Mouse (Mus musculus) G1E-ER4 (cell line): ENCODE results near the gene Nbr1. TPM values are rescaled to one million over a fixed set of nuclear protein-coding genes. Genes with fewer than 3 reads are reported as not detected.

Experiments used
- GATA1 ChIP-seq: IDR thresholded peaks from one replicate; pipeline ENCODE4 v1.8.0; 2012; ENCODE audit warnings: low read length, inconsistent platforms
- polyA plus RNA-seq: library from polyadenylated mRNA; stranded (reverse); fragments of >175 nt; gene quantifications from 2 replicates; pipeline ENCODE4 v1.2.3, GENCODE M21; 2012

The Nbr1 gene
- polyA plus RNA-seq, 1 experiment: 105 TPM

DNA sequence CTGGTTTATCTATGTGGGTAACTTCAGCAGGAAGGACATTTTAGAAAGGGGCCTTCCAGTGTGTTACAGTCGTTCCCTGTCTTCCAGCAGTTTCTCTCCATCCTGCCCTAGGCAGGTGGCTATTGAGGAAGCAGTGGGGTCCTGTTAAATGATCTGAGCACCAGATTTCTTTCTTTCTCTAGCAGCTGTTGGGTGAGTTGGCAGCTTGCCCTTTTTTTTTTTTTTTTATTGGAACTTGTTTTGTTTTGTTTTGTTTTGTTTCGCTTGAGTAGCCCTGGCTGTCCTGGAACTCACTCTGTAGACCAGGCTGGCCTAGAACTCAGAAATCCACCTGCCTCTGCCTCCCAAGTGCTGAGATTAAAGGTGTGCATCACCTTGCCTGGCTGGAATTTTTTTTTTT, 5.0 kb downstream of the Nbr1 start:
- no peak for TF ChIP-seq GATA1

DNA sequence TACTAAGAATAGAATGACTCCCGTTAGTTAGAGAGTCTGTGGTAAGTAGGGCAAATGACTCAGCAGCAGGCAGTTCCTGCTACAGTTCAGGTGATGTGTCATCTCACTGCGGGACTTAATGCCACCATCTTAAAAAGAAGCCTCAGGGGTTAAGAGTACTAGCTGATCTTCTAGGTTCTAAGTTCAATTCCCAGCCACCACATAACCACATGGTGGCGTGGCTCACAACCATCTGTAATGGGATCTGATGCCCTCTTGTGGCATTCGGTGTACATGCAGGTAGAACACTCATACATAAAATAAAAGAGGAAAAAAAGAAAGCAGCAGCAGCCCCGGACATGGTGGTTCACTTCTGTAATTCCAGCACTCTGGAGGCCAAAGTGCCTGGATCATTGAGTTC, 10.4 kb downstream of the Nbr1 start:
- TF ChIP-seq GATA1: no peak

DNA sequence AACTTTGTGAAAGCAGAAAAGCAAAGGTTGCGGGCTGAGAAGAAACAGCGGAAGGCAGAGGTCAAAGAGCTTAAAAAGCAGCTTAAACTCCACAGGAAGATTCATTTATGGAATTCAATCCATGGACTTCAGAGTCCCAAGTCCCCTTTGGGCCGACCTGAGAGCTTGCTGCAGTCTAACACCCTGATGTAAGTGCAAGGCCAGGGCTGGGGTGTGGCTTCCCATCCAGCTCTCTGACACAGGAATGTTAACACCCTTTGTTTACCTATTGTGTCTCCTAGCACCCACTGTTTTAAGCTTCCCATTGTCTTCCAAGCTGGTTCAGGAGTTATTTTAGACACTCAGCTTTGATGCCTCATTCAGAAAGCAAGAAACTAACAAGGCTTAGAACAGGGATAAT, 16.5 kb downstream of the Nbr1 start:
- TF ChIP-seq GATA1: no peak

DNA sequence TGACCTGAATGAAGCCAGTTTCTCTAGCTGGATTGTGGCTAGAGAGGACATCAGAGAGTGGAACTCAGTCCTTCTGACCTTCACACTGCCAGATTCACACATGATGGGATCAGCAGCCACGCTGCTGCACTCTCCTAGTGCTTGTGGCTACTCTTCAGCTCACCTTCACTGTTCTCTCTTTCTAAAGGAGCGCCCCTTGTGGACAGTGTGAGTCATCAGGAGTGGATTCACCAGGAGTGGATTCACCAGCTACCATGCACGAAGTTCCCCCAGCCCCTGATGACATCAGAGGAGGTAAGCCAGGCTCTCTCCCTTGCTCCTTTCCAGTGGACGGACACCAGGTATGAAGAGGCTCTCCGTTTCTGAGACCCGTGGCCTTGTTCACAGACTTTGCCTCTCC, 24.2 kb downstream of the Nbr1 start:
- TF ChIP-seq GATA1: no peak

DNA sequence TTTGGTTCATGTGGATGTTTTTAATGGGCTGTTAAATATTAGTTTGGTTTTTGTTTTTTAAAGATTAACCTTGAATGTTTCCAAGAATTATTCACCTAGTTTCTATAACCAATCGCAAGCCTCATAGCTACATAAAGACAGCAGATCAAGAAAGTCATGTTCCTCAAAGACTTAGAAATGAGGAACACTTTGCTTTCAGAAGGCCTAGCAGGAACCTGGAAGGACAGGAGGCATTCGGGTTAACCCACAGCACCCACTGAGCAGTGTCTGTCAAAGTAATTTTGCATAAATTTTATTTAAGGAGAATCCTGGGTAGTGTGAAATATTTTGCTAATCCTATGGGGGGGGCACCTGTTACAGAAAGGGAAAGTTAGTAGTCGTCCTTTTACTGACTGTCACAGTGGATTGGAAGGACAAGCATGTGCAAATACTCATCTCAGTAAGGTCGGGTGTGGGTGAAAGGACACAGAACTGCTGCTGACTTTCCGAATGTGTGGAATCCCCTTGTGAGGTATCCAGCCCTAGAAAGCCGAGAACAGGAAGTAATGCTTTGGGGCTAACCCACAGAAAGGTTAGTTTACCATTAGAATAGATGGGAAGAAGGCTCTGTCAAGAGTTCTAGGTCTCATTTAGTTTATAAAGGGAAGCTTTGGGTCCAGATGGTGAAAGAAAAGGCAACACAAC, 29.3 kb downstream of the Nbr1 start:
- no peak for TF ChIP-seq GATA1

DNA sequence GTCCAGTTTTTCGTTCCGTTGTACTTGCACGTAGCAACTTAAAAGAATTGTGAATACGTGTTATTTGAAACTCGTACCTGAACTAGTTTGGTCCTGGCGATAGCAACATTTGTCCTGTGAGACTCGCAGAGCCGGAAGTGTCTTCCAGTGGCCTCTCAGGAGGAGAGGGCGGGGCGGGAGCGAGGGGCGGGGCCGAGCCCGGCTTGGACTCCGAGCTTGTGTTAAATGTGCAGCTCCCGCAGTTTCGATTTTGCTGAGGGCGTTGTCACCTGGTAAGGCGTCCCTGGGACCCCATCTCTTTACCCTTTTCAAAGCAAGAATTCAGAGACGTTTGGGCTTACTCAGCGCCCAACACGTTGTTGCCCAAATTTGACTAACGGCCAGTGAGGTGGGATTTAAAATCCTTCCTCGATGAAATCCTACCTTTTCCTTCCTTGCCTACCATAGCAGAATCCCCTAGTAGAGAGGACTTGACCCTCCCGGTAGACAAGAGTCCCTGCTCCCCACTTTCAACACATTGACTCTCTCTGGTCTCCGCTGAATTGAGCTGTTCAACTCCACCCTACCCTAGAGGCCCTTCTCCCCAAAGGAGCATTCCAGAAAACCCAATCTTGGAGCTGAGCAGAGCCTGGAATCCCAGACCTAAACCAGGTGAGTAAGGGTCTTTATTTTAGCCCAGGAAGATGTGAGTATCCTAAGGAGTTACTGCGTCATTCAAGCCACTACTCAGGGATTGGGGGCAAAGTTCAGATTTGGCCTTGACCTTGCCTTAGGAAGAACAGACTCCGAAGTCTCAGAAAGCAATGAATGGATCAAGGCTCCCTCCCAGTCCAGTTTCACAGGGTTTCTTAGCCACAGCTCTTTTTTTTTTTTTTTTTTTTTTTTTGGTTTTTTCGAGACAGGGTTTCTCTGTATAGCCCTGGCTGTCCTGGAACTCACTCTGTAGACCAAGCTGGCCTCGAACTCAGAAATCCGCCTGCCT, 30.4 kb downstream of the Nbr1 start, which contains the start of gene Tmem106a:
Gene Tmem106a (plus strand): TSS at position 189 of the 982 bp plus-strand sequence.
- no peak for TF ChIP-seq GATA1

DNA sequence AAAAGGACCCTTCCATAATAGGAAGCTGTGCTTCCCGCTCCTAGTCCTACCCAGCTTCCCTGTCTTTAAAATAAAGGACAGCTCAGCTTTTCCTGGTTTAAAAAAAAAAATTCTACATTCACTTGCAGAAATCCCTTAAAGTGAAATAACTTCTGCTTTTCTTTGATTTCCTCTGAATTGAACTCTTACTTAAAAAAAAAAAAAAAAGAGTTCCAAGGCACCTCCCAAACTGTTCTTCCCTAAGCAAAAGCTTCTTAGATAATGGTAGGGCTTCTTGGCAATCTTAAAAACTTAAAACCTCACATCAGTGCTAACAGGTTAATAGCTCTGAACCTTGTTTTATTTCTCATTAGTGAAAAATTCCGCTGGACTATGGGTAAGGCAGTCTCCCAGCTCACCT, 31.3 kb downstream of the Nbr1 start:
- TF ChIP-seq GATA1: no peak

DNA sequence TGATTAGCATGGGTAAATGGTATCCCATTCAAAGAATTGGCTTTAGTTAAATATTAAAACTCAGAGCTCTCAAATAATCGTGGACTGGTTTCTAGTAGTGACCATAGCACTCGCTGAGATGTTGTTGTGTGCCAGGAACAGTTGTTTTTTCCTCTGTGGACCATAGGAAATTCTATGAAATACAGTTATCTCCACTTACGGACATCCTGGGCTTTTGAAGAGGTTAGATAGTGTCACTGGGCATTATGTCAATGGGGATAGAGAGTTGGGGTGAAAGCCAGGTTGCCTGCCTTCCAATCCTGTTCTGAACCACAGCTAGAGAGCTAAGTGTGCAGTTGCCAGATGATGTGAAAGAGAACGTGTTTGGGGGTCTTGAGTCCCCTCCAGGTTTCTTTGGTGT, 33.9 kb downstream of the Nbr1 start:
- no peak for TF ChIP-seq GATA1

DNA sequence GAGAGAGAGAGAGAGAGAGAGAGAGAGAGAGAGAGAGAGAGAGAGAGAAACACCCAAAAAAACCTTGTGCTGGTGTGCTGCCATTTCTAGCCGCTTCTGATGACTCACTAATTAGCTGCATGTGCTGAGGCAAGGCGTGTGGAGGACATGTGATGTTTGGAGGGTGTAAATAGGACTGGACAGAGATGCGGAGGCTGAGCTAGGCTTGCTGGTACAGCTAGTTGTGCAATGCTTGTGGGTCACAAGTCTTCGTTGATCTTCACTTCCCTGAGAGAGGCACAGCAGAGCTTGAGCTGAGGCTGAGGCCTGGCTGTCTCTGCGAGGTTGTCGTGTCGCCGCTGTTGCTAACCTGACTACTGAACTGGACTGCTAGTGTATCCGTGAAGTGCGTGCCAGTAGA, 35.7 kb downstream of the Nbr1 start:
- TF ChIP-seq GATA1: no peak

DNA sequence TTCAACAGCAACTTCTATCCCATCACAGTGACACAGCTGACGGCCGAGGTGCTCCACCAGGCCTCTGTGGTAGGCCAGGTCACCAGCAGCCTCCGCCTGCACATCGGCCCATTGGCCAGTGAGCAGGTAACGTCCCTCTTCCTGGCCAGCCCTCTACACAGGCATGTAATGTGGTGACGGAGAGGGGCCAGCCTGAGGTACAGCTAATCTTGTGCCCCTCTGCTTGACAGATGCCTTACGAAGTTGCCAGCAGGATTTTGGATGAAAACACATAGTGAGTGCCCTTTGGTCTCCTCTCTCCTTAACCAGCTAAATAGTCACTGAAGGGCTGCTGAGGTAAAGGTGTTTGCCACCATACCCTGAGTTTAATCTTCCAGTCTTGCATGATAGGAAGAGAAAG, 36.9 kb downstream of the Nbr1 start:
- no peak for TF ChIP-seq GATA1

DNA sequence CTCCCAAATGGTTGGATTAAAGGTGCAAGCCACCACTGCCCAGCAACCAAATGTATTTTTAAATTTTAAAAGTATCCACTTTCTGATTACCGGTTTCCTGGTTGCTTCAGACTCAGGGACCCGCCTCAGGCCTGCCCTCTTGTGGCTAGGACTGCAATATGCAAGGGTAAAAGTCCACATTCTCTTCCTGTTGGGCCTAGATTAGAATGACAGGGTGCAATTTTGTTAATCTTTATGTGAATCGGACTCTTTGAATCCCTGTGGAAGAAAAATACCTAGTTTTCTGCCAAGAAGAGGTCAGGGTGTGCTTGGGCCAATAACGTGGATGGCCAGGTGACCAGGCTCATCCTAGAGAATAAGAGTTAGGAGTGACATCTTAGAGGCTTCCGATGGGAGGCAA, 37.5 kb downstream of the Nbr1 start:
- TF ChIP-seq GATA1: no peak

DNA sequence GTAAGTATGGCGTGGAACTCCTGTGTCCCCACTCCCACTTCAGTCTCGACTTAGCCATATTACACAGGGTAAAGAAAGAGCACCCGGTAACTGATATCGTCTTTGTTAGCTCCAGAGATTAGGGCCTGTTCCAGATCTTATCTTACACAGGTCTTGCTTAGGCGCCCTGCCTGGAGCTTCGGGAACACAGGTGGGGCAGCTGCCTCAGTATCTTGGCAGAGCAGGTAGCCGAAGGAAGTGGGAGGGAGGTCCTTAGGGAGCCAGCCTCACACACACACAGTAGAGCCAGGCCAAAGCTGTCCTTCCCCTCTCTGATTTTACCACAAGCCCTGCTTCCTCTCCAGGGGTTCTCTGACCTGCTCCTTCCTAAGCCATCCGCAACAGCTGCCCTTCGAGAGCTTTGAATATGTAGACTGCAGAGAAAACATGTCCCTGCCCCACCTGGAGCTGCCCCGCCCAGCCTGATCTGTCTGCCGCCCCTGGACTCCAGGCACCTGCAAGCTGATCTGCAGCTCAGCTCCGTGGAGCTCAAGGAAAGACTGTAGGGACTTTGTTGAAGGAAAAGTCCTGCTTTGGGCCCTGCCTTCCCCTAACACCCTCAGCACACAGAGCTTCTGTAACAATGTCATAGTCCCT, 38.2 kb downstream of the Nbr1 start:
- no peak for TF ChIP-seq GATA1

DNA sequence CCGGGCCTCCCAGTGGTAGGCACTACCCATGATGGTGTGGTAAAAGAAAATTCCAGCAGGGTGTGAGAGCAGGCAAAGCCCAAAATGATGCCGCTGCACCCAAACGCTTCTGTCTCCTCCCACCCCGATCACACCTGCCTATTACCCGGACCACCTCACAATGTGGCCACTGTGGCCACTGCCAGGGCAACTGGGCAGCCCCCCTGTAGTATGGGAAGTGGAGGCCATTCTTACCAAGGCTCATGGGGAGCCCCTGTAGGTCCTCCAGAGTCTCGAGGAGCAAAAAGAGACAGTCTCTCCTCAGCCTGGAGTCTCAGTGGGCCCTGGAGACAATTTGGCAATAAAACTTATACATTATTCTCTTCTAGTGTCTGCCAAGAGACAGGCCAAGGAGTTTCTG, 47.2 kb downstream of the Nbr1 start, which contains the start of gene Gm11634:
Gene Gm11634 (minus strand): TSS at position 101 of the 400 bp plus-strand sequence.
- no peak for TF ChIP-seq GATA1

DNA sequence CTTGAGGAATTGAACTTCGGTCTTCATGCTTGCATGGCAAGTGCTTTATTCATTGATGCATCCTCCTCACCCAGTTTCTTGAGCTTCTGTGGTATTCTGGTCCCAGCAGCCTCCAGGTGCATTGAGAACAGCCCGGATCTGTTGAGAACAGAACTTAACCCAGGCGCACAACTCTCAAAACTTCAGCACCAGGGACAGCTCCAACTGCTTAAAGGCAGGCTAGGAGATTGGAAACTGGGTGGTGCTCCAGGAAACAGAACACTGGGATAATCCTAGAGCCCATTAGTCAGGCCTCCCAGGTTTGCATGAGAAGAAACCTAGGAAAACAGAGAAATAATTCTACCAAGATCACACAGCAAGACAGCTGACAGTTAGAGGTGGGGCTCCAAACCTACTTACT, 50.5 kb downstream of the Nbr1 start:
- no peak for TF ChIP-seq GATA1

DNA sequence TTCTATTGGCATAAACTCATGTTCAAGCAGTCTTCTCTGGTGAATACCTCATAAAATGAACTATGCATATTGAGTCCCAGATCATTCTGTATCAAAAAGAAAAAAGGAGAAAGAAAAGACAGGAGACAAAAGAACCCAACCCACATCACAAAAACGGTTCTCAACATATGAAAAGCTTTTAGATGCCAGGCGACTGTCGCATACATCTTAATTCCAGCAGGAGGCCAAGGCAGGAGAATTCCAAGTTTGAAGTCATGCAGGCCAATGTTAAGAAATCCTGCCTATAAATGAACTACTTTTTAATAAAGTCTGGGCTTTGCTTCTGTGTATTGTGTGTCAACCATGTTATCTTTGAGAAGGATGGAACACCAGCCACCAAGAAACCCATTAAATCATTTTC, 52.2 kb downstream of the Nbr1 start:
- no peak for TF ChIP-seq GATA1

DNA sequence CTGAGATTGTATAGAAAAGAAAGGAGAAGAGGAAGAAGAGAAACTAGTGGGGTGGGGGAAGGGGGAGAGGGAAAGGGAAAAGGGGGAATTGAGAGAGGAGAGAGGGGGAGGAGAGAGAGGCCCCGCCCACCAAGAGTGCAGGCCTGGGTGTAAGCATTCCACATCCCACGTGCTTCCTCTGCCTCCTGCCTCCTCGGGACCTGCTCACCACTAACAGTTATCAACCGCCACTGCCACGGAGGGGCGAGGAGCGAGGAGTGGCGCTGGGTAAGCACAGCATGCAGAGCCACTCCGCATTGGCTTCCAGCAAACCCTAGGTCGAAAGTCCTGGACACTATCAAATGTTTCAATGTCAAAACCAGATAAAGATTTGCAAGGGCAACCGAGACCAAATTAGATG, 58.5 kb downstream of the Nbr1 start:
- no peak for TF ChIP-seq GATA1
